Mouse (Mus musculus): ENCODE data around the gene Muc4. TPM values are rescaled to one million over a fixed set of nuclear protein-coding genes. Genes with fewer than 3 reads are reported as not detected.

The Muc4 gene
- polyA plus RNA-seq, 1 experiment from 2014 or later = not detected

DNA sequence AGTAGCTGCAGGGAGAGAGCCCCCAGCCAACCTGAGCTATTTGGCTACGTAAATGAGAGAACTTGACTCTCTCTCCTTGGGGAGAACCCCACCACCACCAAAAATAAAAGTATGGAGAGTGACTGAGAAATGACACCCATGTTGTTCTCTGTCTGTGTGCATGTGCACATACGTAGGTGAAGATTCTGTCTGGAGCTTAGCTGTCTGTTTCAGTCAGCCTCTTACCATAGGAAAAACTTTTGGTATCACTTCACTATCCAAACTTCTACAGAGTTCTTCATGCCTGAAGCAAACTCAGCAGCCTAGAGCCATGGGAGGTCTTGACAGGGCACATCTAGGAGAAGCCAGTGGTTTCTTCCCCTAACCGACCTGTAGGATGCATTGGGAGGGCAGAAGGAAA, 2.5 kb upstream of the Muc4 start:
- Histone ChIP-seq H3K9ac (no peak overlapping the region), H3K9me3 (no peaks in the 10 kb centered on the region), H3K36me3 (no peaks in the 10 kb centered on the region), H3K4me3 (no peak overlapping the region), H3K27me3 (no peaks in the 10 kb centered on the region), H3K4me2 (no peak overlapping the region), H3K27ac (no peak overlapping the region), H3K4me1 (replicated peaks) (no peaks in the 10 kb centered on the region)
- whole genome bisulfite sequencing = 89% methylated on average over 3 of the region's 3 CpGs
- ATAC-seq (ENCODE audit: low FRiP score) = no peak

GRCm38 (mm10) chr16:32736022-32736421, 336 bp downstream of the Muc4 start:
- ATAC-seq (ENCODE audit: low FRiP score) = no peak
- Histone ChIP-seq H3K27me3 (no peaks in the 10 kb centered on the region), H3K9ac (no peak overlapping the region), H3K4me1 (replicated peaks) (peaks cover 8% of the 10 kb centered on the region; the same call in 1 of the 2 replicates), H3K4me3 (no peak overlapping the region), H3K4me2 (no peak overlapping the region), H3K36me3 (no peaks in the 10 kb centered on the region), H3K9me3 (no peaks in the 10 kb centered on the region), H3K27ac (no peak overlapping the region)
- WGBS = 61% methylated on average over 3 of the region's 3 CpGs

DNA sequence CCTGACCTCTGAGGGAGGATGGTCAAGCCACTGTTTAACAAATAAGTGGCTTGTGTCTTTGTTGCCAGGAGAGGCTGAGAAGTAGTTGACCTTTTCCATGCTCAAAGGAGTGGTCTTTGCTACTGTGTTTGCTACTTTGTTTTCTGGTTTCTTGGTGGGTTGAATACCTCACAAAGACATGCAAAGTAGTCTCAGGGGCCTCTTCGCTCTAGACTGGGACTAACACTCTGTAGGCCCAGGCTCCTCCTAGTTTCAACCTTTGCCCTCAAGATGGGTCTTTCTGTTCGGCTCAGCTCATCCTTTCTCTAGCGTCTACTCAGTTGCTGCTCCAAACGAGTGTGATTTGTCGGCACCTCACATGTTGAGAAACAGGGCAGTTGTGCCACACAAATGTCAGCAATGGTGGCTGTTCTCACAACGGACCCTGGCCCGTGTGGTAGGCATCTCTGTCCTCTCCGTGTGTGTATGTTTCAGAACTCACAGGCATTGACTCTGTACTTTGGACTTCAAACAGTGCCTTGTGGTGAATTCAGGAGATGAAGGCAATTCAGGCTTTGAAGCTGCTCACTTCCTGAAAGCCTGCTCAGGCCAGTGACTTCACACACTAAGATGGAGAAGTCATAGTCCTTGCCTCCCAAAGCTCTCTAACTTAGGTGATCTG, 4.4 kb downstream of the Muc4 start:
- Histone ChIP-seq H3K9ac (no peak overlapping the region), H3K4me3 (no peak overlapping the region), H3K4me1 (replicated peaks) (peaks cover 8% of the 10 kb centered on the region; the same call in 1 of the 2 replicates), H3K4me2 (no peak overlapping the region), H3K36me3 (no peaks in the 10 kb centered on the region), H3K27me3 (no peaks in the 10 kb centered on the region), H3K27ac (no peak overlapping the region), H3K9me3 (no peaks in the 10 kb centered on the region)
- ATAC-seq (ENCODE audit: low FRiP score) = no peak
- WGBS = 43% methylated on average over 8 of the region's 8 CpGs

- Histone ChIP-seq H3K9me3 (no peaks in the 10 kb centered on the region), H3K4me1 (replicated peaks) (peaks cover 8% of the 10 kb centered on the region; the same call in 1 of the 2 replicates), H3K9ac (no peak overlapping the region), H3K4me3 (no peak overlapping the region), H3K36me3 (no peaks in the 10 kb centered on the region), H3K4me2 (no peak overlapping the region), H3K27ac (no peak overlapping the region), H3K27me3 (no peaks in the 10 kb centered on the region)
- no peak for ATAC-seq (ENCODE audit: low FRiP score)
- WGBS = 77% methylated on average over 9 of the region's 9 CpGs
These were observed 5.7 kb downstream of the Muc4 start for GRCm38 (mm10) chr16:32741366-32741765.

DNA sequence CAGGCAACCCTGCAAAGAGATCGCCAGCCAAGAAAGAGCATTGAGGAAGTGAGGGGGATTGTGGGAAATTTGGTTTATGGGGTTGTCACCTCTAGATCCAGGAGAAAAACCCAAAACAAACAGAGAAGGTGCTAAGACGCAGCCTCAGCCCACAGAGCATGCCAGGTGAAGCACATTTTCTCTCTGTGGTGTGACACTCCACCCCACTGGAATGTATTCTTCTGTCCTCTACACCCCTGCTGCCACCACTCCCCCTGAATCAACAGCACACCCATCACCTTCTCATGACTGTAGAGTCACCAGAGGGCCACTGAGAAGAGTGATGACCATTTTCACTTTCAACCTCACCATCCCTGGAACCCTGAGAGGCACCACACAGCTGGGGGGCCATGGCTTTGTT, 7.0 kb downstream of the Muc4 start:
- WGBS = 91% methylated on average over 2 of the region's 2 CpGs
- Histone ChIP-seq H3K36me3 (no peaks in the 10 kb centered on the region), H3K4me1 (replicated peaks) (peaks cover 8% of the 10 kb centered on the region; the same call in 1 of the 2 replicates), H3K9ac (no peak overlapping the region), H3K9me3 (no peaks in the 10 kb centered on the region), H3K4me3 (no peak overlapping the region), H3K27ac (no peak overlapping the region), H3K27me3 (no peaks in the 10 kb centered on the region), H3K4me2 (no peak overlapping the region)
- no peak for ATAC-seq (ENCODE audit: low FRiP score)

GRCm38 (mm10) chr16:32745852-32746251, 10.2 kb downstream of the Muc4 start:
- Histone ChIP-seq H3K9me3 (no peaks in the 10 kb centered on the region), H3K4me2 (no peak overlapping the region)

GRCm38 (mm10) chr16:32750242-32751127, 14.8 kb downstream of the Muc4 start:
- Histone ChIP-seq H3K9ac (no peak overlapping the region), H3K27me3 (no peaks in the 10 kb centered on the region), H3K36me3 (no peaks in the 10 kb centered on the region), H3K4me1 (replicated peaks) (no peaks in the 10 kb centered on the region), H3K4me2 (no peak overlapping the region), H3K9me3 (no peaks in the 10 kb centered on the region), H3K4me3 (no peak overlapping the region), H3K27ac (no peak overlapping the region)
- 88% methylated on average over 5 of the region's 5 CpGs for WGBS
- ATAC-seq (ENCODE audit: low FRiP score) = no peak

More at GRCm38 (mm10) chr16:32745852-32746251, 10.2 kb downstream of the Muc4 start:
- peaks cover 2% of the 10 kb centered on the region; the same call in 1 of the 2 replicates for H3K4me1 ChIP-seq (replicated peaks)
- 85% methylated on average over 6 of the region's 6 CpGs for WGBS
- no peaks in the 10 kb centered on the region for H3K27me3 ChIP-seq
- H3K27ac ChIP-seq = no peak overlapping the region
- H3K9ac ChIP-seq = no peak overlapping the region
- H3K4me3 ChIP-seq = no peak overlapping the region
- no peaks in the 10 kb centered on the region for H3K36me3 ChIP-seq
- no peak for ATAC-seq (ENCODE audit: low FRiP score)

DNA sequence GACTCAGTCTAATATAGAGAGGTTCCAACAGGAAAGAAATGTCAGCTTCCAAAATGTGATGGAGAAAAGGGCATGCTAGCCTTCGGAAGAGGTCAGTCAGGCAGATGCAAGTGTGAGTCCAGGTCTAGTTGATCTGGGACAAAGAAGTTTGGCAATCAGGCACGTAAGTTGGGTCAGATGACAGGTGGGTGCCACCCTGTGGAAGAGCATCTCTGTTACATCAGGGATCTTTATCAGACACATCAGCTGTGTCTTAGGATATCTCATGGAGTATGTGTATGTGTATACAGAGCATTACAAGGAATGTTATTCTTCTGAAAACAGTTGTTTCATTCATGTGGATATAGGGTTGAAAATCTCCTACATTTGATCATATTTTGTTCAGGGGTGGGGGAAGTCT, 28.9 kb downstream of the Muc4 start:
- WGBS = 76% methylated on average over 2 of the region's 2 CpGs
- Histone ChIP-seq H3K9me3 (no peaks in the 10 kb centered on the region), H3K4me1 (replicated peaks) (no peaks in the 10 kb centered on the region), H3K9ac (no peak overlapping the region), H3K4me3 (no peak overlapping the region), H3K27ac (no peak overlapping the region), H3K27me3 (no peaks in the 10 kb centered on the region), H3K36me3 (no peaks in the 10 kb centered on the region), H3K4me2 (no peak overlapping the region)
- ATAC-seq (ENCODE audit: low FRiP score) = no peak

- ATAC-seq (ENCODE audit: low FRiP score) = no peak
- no peaks in the 10 kb centered on the region for H3K36me3 ChIP-seq
These were observed 29.3 kb downstream of the Muc4 start for GRCm38 (mm10) chr16:32764961-32765360.

GRCm38 (mm10) chr16:32766904-32767303, 31.2 kb downstream of the Muc4 start:
- H3K27me3 ChIP-seq = no peaks in the 10 kb centered on the region
- no peak overlapping the region for H3K4me2 ChIP-seq
- H3K4me1 ChIP-seq (replicated peaks) = no peaks in the 10 kb centered on the region
- no peak overlapping the region for H3K27ac ChIP-seq
- H3K4me3 ChIP-seq = no peak overlapping the region
- 95% methylated on average over 7 of the region's 7 CpGs for WGBS
- ATAC-seq (ENCODE audit: low FRiP score) = no peak
- no peaks in the 10 kb centered on the region for H3K36me3 ChIP-seq
- H3K9me3 ChIP-seq = no peaks in the 10 kb centered on the region
- no peak overlapping the region for H3K9ac ChIP-seq

More at GRCm38 (mm10) chr16:32764961-32765360, 29.3 kb downstream of the Muc4 start:
- H3K4me1 ChIP-seq (replicated peaks) = no peaks in the 10 kb centered on the region
- H3K27me3 ChIP-seq = no peaks in the 10 kb centered on the region
- 86% methylated on average over 6 of the region's 6 CpGs for WGBS
- no peak overlapping the region for H3K9ac ChIP-seq
- no peak overlapping the region for H3K4me3 ChIP-seq
- H3K4me2 ChIP-seq = no peak overlapping the region
- no peaks in the 10 kb centered on the region for H3K9me3 ChIP-seq
- H3K27ac ChIP-seq = no peak overlapping the region

- no peak overlapping the region for H3K4me3 ChIP-seq
- peaks cover 9% of the 10 kb centered on the region; the same call in 1 of the 2 replicates for H3K4me1 ChIP-seq (replicated peaks)
- no peak overlapping the region for H3K9ac ChIP-seq
- no peaks in the 10 kb centered on the region for H3K27me3 ChIP-seq
- WGBS = 80% methylated on average over 10 of the region's 10 CpGs
- no peak overlapping the region for H3K27ac ChIP-seq
- H3K36me3 ChIP-seq = no peaks in the 10 kb centered on the region
- no peak for ATAC-seq (ENCODE audit: low FRiP score)
- H3K4me2 ChIP-seq = no peak overlapping the region
- H3K9me3 ChIP-seq = no peaks in the 10 kb centered on the region
These were observed 41.0 kb downstream of the Muc4 start for GRCm38 (mm10) chr16:32776676-32777075.

DNA sequence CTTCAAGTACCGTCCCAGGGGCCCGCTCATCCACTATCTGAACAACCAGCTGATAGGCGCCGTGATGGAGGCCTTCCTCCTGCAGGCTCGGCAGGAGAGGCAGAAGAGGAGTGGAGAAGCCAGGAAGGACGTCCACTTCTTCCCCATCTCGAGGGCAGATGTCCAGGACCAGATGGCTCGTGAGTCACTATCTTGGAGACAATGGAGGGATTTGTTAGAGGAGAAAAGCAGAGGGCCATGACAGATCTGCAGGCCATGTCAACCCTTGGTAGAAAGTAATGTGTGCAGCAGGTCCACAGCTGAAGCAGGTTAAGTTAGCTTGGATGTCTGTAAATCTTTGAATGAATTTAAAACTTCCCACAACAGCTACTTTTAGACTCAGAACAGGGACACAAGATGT, 43.3 kb downstream of the Muc4 start:
- Histone ChIP-seq H3K4me3 (no peak overlapping the region), H3K27me3 (no peaks in the 10 kb centered on the region), H3K4me2 (no peak overlapping the region), H3K4me1 (replicated peaks) (peaks cover 18% of the 10 kb centered on the region), H3K9me3 (no peaks in the 10 kb centered on the region), H3K9ac (no peak overlapping the region), H3K27ac (no peak overlapping the region), H3K36me3 (no peaks in the 10 kb centered on the region)
- WGBS = 43% methylated on average over 8 of the region's 8 CpGs
- no peak for ATAC-seq (ENCODE audit: low FRiP score)
